Mouse (Mus musculus) left cerebral cortex, postnatal 4 days (tissue): ENCODE data around the gene Rps6ka1. TPM values are rescaled to one million over a fixed set of nuclear protein-coding genes. Genes with fewer than 3 reads are reported as not detected.
"Not testable (repeated sequence)": the region's sequence is repeated elsewhere in the genome, so short reads cannot be mapped to it uniquely, and the experiment has no call there.

Experiments
- DNase-seq: peaks from one replicate; pipeline ENCODE4 v3.0.0-alpha.2; 2022
- intact Hi-C: fragments of 180-260 bp; cut with DNase I; formaldehyde crosslinking; loops from one replicate; pipeline ENCODE4 v1.15.1; 2025
- total RNA-seq, 2 experiments: library from RNA; stranded (reverse); gene quantifications; 2 replicates each; pipeline ENCODE4 v1.2.3; 2021

The Rps6ka1 gene
- total RNA-seq, 2 experiments from 2014 or later = 16.8 to 18.7 TPM

DNA sequence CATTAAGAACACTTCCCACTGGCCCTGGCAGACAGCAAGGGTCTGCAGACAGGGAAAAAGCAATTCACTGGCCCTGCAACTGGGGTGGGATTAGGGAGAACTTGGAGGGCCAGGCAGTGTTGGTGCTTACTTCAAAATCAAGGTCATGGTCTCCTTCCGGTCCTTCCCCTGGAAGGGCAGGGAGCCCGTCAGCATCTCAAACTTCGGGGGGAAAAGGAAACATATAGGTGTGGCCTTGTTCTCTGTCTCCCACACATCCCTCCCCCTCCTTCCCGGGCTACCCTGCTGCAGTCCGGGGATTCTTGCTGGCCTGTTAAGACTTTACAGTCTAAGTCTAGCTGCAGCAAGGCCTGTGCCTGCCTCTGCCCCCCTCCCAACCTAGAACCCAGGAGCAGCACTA lies 22.4 kb downstream of the Rps6ka1 start:
- no peak for DNase-seq
- intact Hi-C loops = no loop called here

DNA sequence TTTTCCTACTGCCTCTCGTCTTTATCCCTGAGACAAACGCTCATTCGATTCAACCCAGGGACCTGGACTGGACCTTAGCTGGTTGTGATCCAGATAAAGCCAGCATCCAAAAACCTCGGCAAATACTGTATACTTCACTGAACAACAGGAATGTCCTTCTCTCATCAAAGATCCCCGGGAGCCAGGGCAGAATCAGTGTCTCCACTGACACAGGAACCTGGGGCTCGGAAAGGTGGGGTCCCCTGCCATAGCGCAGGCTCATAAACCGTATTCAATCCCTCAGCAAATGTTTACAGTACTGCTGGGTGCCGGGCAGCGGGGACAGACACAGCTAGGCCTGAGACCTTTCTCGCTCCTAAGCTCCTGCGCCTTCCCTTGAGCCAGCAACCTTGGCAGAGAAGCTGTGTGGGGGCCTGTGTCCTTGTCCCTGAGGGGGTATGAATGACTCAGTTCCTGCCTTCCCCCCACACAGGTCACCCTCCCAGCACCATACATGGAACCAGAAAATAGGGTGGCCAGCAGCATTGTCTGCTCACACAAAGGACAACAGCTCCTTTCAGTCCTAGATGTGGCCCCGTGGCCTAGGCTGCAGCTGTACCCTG lies 23.1 kb downstream of the Rps6ka1 start:
- no peak for DNase-seq
- intact Hi-C loops = no loop called here

GRCm38 (mm10) chr4:133863795-133864379 lies 23.7 kb downstream of the Rps6ka1 start:
- intact Hi-C loops = no loop called here
- DNase-seq = no peak

- DNase-seq = no peak
- intact Hi-C loops = no loop called here
These were observed 30.1 kb downstream of the Rps6ka1 start for GRCm38 (mm10) chr4:133857527-133857926.

GRCm38 (mm10) chr4:133854621-133855020 lies 33.0 kb downstream of the Rps6ka1 start:
- intact Hi-C loops = no loop called here
- DNase-seq = no peak

DNA sequence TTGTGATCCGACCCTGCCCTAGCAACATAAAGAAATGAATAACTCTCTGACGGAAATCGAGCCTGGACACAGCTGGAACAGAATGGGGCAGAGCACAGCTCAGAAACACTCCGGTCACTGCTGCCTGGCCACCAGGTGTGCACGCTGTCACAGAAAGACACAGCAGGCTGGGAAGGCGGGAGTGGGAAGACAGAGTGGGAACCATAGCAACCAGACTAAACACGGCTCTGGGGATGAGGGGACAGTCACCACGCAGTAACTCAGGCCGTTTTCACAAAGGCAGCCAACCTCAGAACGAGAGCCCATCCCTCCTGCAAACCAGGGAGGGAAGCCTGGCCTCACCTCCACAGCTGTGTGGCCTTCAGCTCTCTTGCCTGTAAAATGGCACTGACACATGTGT lies 34.0 kb downstream of the Rps6ka1 start:
- no peak for DNase-seq
- intact Hi-C loops = no loop called here

DNA sequence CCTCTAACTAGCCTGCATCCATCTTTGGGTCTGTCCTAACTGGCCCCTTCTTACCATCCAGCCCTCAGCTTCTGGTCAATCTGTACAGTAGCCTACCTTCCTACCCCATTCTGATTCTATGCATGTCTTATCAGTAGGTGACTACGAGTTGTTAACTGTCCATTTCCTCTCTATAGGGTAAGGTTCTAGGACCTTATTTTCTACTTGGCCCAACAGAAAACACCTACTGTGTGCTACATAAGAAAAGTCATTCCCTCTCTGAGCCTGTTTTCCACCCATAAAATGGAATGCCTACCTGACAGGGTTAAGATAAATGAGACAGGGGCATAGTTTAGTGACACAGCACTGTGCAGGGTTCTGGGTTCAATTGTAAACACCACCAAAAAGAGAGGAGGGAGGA lies 41.0 kb downstream of the Rps6ka1 start:
- intact Hi-C loops = no loop called here

GRCm38 (mm10) chr4:133845060-133845459 lies 42.5 kb downstream of the Rps6ka1 start:
- no peak for DNase-seq
- intact Hi-C loops = no loop called here

More for the DNA sequence above, 41.0 kb downstream of the Rps6ka1 start:
- no peak for DNase-seq

DNA sequence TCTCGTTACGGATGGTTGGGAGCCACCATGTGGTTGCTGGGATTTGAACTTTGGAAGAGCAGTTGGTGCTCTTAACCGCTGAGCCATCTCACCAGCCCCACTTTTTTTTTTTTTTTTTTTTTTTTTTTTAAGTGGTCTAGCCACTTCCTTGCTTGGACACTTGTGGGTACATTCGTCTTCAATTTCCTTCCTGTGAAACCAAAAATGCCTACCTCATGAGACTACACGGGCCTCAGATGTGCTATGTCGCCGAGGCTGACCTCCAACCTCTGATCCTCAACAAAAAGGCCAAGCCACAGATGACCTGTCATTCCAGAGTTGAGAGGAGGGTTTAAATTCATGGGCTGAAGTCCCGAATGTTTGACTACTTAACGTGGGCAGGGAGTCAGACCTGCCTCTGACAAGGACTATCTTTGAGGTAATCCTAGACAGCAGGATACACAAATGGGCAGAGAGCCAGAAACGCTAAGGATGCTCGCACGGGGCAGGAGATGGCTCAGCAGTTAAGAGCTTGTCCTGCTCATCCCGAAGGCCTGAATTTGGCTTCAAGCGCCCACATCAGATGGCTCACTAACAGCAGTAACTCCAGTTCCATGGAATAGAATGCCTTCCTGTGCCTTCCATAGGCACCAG lies 43.3 kb downstream of the Rps6ka1 start:
- intact Hi-C loops = no loop called here
- no peak for DNase-seq

DNA sequence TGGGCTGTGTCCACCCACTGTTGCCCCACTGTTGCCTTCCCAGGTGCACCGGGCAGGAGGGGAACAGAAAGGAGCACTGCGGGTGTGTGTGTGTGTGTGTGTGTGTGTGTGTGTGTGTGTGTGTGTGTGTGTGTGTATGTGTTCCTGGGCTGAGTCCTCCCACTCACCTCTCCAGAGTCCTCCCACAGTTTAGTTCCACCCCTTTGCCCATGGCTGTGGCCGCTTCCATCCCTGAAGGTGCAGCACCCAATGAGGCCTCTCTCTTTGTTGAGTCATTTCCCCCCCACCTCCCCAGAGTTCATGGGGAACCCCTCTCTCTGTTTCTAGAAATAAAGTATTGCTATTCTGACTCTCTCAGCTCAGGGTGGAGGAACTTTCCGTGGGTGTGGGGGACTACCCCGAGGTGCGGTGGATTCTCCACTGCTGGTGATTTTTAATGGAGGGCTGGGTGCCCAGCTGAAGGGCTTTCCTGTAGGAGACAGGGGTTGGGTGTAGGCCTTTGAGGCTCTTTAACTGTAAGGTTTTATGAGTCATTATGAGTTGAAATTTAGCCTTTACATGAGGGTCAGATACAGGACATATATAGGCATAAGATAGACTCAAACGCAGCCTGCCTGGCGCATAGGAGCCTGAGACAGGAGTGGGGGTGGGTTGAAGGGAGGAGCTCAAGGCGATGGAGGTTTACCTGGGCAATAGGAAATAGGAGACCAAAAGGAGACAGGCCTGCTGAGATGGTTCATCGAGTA lies 44.4 kb downstream of the Rps6ka1 start:
- no peak for DNase-seq
- intact Hi-C loops = no loop called here

- intact Hi-C loops, DNase-seq: not testable (repeated sequence)
These were observed 45.7 kb downstream of the Rps6ka1 start for GRCm38 (mm10) chr4:133841756-133842483.

- intact Hi-C loops = no loop called here
- DNase-seq = no peak
These were observed 46.6 kb downstream of the Rps6ka1 start for GRCm38 (mm10) chr4:133841035-133841434.

DNA sequence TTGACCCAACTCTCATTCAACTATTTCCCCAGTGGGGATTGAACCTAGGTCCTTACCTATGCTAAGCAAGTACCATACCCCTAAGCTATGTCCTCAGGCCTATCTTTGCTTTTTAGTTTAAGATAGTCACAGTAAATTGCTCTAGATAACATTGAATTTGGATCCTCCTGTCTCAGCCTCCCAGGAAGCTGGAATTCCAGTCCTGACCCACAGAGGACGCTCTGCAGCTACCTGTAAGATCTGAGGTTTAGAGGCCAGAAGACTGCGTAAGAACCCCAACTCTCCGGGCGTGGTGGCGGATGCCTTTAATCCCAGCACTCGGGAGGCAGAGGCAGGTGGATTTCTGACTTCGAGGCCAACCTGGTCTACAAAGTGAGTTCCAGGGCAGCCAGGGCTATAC lies 47.1 kb downstream of the Rps6ka1 start:
- intact Hi-C loops = no loop called here

GRCm38 (mm10) chr4:133839385-133839826 lies 48.2 kb downstream of the Rps6ka1 start:
- intact Hi-C loops = no loop called here
- DNase-seq = peak; percentile 38

More for the DNA sequence above, 47.1 kb downstream of the Rps6ka1 start:
- DNase-seq = no peak

DNA sequence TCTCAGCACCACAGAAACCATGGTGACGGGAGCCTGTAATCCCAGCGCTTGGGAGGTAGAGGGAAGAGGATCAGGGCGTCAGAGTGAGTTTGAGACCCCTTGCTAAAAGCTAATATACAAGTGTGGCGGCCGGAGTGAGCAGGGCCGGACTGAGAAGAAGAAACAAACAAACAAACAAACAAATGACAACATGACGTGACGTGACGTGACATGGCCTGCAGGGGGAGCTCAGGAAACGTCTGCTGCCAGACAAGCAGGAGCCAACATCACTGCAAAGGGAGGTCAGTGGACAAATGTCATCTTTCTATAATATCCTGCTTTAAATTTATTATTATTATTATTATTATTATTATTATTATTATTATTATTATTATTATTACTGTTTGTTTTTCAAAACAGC lies 51.0 kb downstream of the Rps6ka1 start:
- intact Hi-C loops = no loop called here

DNA sequence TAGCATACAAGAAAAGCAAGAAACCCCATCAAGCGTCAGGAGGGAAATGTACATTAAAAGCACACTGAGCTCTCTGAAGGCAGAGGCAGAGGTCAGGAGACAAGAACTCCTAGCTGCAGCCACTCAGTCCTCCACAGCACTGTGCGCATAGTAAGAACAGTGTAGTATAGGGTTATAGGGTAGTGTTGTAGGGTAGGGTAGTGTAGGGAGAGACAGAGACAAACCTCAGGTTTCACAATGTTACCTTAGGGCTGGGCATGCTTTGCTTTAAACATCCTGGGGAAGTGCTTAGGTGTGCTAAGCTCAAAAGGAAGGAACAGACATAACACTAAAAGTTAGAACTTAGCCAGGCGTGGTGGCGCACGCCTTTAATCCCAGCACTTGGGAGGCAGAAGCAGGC lies 52.4 kb downstream of the Rps6ka1 start:
- intact Hi-C loops = no loop called here
- no peak for DNase-seq

More for the DNA sequence above, 51.0 kb downstream of the Rps6ka1 start:
- peak; percentile 48 for DNase-seq

- no peak for DNase-seq
- intact Hi-C loops = no loop called here
These were observed 54.4 kb downstream of the Rps6ka1 start for GRCm38 (mm10) chr4:133832945-133833874.

DNA sequence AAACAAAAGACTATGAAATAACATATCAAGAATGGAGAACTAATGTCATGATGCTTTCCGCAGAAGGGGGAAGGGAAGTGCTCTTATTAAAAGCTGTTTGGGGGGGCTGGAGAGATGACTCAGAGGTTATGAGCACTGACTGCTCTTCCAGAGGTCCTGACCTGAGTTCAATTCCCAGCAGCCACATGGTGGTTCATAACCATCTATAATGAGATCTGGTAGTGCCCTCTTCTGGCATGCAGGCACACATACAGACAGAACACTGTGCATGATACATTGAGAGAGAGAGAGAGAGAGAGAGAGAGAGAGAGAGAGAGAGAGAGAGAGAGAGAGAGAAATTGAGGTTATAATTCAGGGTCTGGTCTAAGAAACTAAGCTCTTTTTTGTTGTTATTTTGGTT lies 57.1 kb downstream of the Rps6ka1 start:
- intact Hi-C loops = no loop called here
- DNase-seq = no peak

DNA sequence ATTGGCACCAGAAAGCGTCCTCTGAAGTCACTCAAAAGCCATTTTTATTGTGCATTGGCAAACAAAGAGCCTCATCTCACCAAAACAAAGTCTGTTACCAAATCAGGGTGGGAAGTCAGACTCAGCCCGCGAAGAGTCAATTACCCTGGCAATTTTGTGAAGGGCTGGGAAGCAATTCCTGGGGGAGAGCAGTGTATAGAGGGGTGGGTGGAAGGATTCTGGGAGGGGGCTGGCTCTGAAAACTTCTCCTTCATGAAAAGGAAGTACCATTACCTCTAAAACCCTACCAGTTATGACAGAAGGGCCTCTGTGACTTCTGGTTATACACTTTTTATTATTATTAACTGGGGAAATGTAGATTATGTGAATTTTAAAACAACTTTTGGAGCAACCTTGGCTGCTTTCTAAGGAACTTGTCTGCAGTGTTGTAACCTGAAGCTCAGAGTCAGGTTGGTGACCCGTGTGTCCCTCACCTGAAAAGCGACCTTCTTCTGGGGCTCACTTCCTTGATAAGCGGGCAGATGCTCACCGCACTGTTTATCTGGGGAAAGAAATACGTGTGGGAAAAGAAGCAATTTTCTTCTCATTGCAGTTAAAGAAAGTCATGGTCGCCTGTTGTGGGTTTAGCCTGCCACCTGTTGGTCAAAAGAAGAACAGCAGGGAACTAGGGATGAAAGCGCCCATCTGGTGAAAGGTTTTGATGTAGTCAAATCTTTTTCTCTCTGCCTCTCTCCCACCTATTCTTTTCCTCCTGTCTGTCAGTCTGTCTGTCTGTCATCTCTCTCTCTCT lies 58.1 kb downstream of the Rps6ka1 start:
- intact Hi-C loops = loop anchor here (2.0 to 5.0 kb wide), 3 partner anchors 72 to 237 kb away; partner anchors contain the start of gene Arid1a
- peak; percentile 57 for DNase-seq
